Mouse (Mus musculus) small intestine, adult 2 months (tissue): Measurements from ENCODE around the gene Gm10642.

ENCODE experiments used
- CTCF ChIP-seq: fragments of 200-500 bp; IDR thresholded peaks from 2 replicates; pipeline ENCODE4 v1.5.1; 2012; ENCODE audit warnings: low read depth, mild to moderate bottlenecking, control low read depth, inconsistent platforms, low read length, moderate library complexity, mixed read lengths; ENCODE audit not compliant: insufficient replicate concordance, insufficient read length; ENCODE audit errors: extremely low read depth
- POLR2A ChIP-seq: fragments of 200-500 bp; IDR thresholded peaks from 2 replicates; pipeline ENCODE4 v1.6.1; 2012; ENCODE audit warnings: low read depth, mild to moderate bottlenecking, control low read depth, inconsistent platforms, low read length, moderate library complexity

- TF ChIP-seq POLR2A (no peak), CTCF (peak; percentile 28; the same call in 1 of the 2 replicates)
Observed at GRCm38 (mm10) chr9:70668048-70668447, 12.0 kb downstream of the Gm10642 start.
